Mouse (Mus musculus): ENCODE results near the gene 1700012B07Rik. TPM values are rescaled to one million over a fixed set of nuclear protein-coding genes. Genes with fewer than 3 reads are reported as not detected.

1700012B07Rik gene
- not detected for polyA plus RNA-seq (2021)

- no peak for ATAC-seq
- CTCF ChIA-PET = no interaction called here
- H3K27me3 ChIP-seq = peaks cover 19% of the 10 kb centered on the region
- DNase-seq (ENCODE audit: low read depth, low spot score) = no peak
- no peak for TF ChIP-seq CTCF (IDR thresholded peaks at IDR 0.05)
- in situ Hi-C loops (cut with MboI; ENCODE audit: low pct_unique_long_range_greater_than_20kb) = no loop called here
- POLR2A ChIA-PET = interaction anchor here (0.7 kb wide), 1 partner anchor 220 kb away, joined by 5 read pairs; no protein-coding TSS in a partner anchor
Measured at GRCm38 (mm10) chr11:109827946-109828345, at the start of gene 1700012B07Rik. Gene 1700012B07Rik (minus strand): TSS chr11:109828046.

- CTCF ChIA-PET = no interaction called here
- in situ Hi-C loops (cut with MboI; ENCODE audit: low pct_unique_long_range_greater_than_20kb) = loop anchor here (5.0 to 10.0 kb wide), 2 partner anchors 228 to 391 kb away; no protein-coding TSS in a partner anchor
- no peaks in the 10 kb centered on the region for H3K27me3 ChIP-seq
- no peak for TF ChIP-seq CTCF (IDR thresholded peaks at IDR 0.05)
- ATAC-seq (no peak), DNase-seq (ENCODE audit: low read depth, low spot score) (no peak)
- POLR2A ChIA-PET = no interaction called here
Measured at GRCm38 (mm10) chr11:109876767-109877166, 48.9 kb upstream of the 1700012B07Rik start.

- H3K27me3 ChIP-seq = no peaks in the 10 kb centered on the region
- CTCF ChIA-PET = no interaction called here
- TF ChIP-seq CTCF (IDR thresholded peaks at IDR 0.05) = no peak
- POLR2A ChIA-PET = interaction anchor here (0.6 kb wide), 1 partner anchor 118 kb away, joined by 3 read pairs; no protein-coding TSS in a partner anchor
- no peak for ATAC-seq
- in situ Hi-C loops (cut with MboI; ENCODE audit: low pct_unique_long_range_greater_than_20kb) = loop anchor here (5.0 to 10.0 kb wide), 2 partner anchors 229 to 391 kb away; no protein-coding TSS in a partner anchor
- DNase-seq (ENCODE audit: low read depth, low spot score) = no peak
Measured at GRCm38 (mm10) chr11:109875834-109876233, 48.0 kb upstream of the 1700012B07Rik start.

GRCm38 (mm10) chr11:109875525-109875802 lies 47.6 kb upstream of the 1700012B07Rik start:
- in situ Hi-C loops (cut with MboI; ENCODE audit: low pct_unique_long_range_greater_than_20kb) = loop anchor here (5.0 to 10.0 kb wide), 2 partner anchors 229 to 392 kb away; no protein-coding TSS in a partner anchor
- H3K27me3 ChIP-seq = no peaks in the 10 kb centered on the region
- POLR2A ChIA-PET = no interaction called here
- DNase-seq (ENCODE audit: low read depth, low spot score) (no peak), ATAC-seq (no peak)
- TF ChIP-seq CTCF (IDR thresholded peaks at IDR 0.05) = no peak
- CTCF ChIA-PET = no interaction called here

- ChIA-PET POLR2A (no interaction called here), CTCF (no interaction called here)
- no peak for DNase-seq (ENCODE audit: low read depth, low spot score)
- no peaks in the 10 kb centered on the region for H3K27me3 ChIP-seq
- ATAC-seq = no peak
- TF ChIP-seq CTCF (IDR thresholded peaks at IDR 0.05) = no peak
- in situ Hi-C loops (cut with MboI; ENCODE audit: low pct_unique_long_range_greater_than_20kb) = loop anchor here (5.0 to 25.0 kb wide), 3 partner anchors 230 to 638 kb away; no protein-coding TSS in a partner anchor
Measured at GRCm38 (mm10) chr11:109874651-109875524, 47.0 kb upstream of the 1700012B07Rik start.

GRCm38 (mm10) chr11:109873852-109874610 lies 46.2 kb upstream of the 1700012B07Rik start:
- no peaks in the 10 kb centered on the region for H3K27me3 ChIP-seq
- ATAC-seq (no peak), DNase-seq (ENCODE audit: low read depth, low spot score) (no peak)
- ChIA-PET POLR2A (no interaction called here), CTCF (interaction anchor here (0.6 to 1.5 kb wide), 3 partner anchors 237 to 398 kb away, joined by 3 to 4 read pairs (median 4); no protein-coding TSS in a partner anchor)
- no peak for TF ChIP-seq CTCF (IDR thresholded peaks at IDR 0.05)
- in situ Hi-C loops (cut with MboI; ENCODE audit: low pct_unique_long_range_greater_than_20kb) = loop anchor here (10.0 to 25.0 kb wide), 2 partner anchors 231 to 637 kb away; no protein-coding TSS in a partner anchor

- ChIA-PET CTCF (interaction anchor here (0.6 to 1.5 kb wide), 7 partner anchors 10 to 399 kb away, joined by 3 to 7 read pairs (median 3); no protein-coding TSS in a partner anchor), POLR2A (no interaction called here)
- H3K27me3 ChIP-seq = no peaks in the 10 kb centered on the region
- no peak for DNase-seq (ENCODE audit: low read depth, low spot score)
- in situ Hi-C loops (cut with MboI; ENCODE audit: low pct_unique_long_range_greater_than_20kb) = loop anchor here (10.0 to 25.0 kb wide), 2 partner anchors 232 to 636 kb away; no protein-coding TSS in a partner anchor
- peak; percentile 39 for TF ChIP-seq CTCF (IDR thresholded peaks at IDR 0.05)
- no peak for ATAC-seq
Measured at GRCm38 (mm10) chr11:109873161-109873775, 45.4 kb upstream of the 1700012B07Rik start.

GRCm38 (mm10) chr11:109872674-109873073 lies 44.8 kb upstream of the 1700012B07Rik start:
- ATAC-seq = no peak
- no peaks in the 10 kb centered on the region for H3K27me3 ChIP-seq
- DNase-seq (ENCODE audit: low read depth, low spot score) = no peak
- in situ Hi-C loops (cut with MboI; ENCODE audit: low pct_unique_long_range_greater_than_20kb) = loop anchor here (10.0 to 25.0 kb wide), 2 partner anchors 232 to 635 kb away; no protein-coding TSS in a partner anchor
- ChIA-PET CTCF (interaction anchor here (0.7 to 1.5 kb wide), 5 partner anchors 9 to 399 kb away, joined by 3 to 7 read pairs (median 3); no protein-coding TSS in a partner anchor), POLR2A (no interaction called here)
- TF ChIP-seq CTCF (IDR thresholded peaks at IDR 0.05) = no peak

- no peak for ATAC-seq
- TF ChIP-seq CTCF (IDR thresholded peaks at IDR 0.05) = no peak
- ChIA-PET CTCF (interaction anchor here (1.2 to 1.5 kb wide), 2 partner anchors 395 to 400 kb away, joined by 3 read pairs; no protein-coding TSS in a partner anchor), POLR2A (no interaction called here)
- no peak for DNase-seq (ENCODE audit: low read depth, low spot score)
- in situ Hi-C loops (cut with MboI; ENCODE audit: low pct_unique_long_range_greater_than_20kb) = loop anchor here (10.0 to 25.0 kb wide), 2 partner anchors 233 to 635 kb away; no protein-coding TSS in a partner anchor
- no peaks in the 10 kb centered on the region for H3K27me3 ChIP-seq
Measured at GRCm38 (mm10) chr11:109872056-109872455, 44.2 kb upstream of the 1700012B07Rik start.

- ChIA-PET POLR2A (interaction anchor here (0.5 kb wide), 1 partner anchor 277 kb away, joined by 3 read pairs; no protein-coding TSS in a partner anchor), CTCF (interaction anchor here (6.8 kb wide), 1 partner anchor 404 kb away, joined by 27 read pairs; no protein-coding TSS in a partner anchor)
- no peak for TF ChIP-seq CTCF (IDR thresholded peaks at IDR 0.05)
- DNase-seq (ENCODE audit: low read depth, low spot score) = no peak
- H3K27me3 ChIP-seq = peaks cover 5% of the 10 kb centered on the region
- ATAC-seq = no peak
- in situ Hi-C loops (cut with MboI; ENCODE audit: low pct_unique_long_range_greater_than_20kb) = loop anchor here (25.0 kb wide), 1 partner anchor 631 kb away; no protein-coding TSS in a partner anchor
Measured at GRCm38 (mm10) chr11:109867861-109868260, 40.0 kb upstream of the 1700012B07Rik start.
